Mouse (Mus musculus) ES-E14 (cell line): ENCODE results near the gene Itm2b. TPM values are rescaled to one million over a fixed set of nuclear protein-coding genes. Genes with fewer than 3 reads are reported as not detected.

Source experiments
- DNase-seq: peaks from one replicate; pipeline ENCODE4 v3.0.0-alpha.2; 2013; ENCODE audit warnings: low read depth, low spot score
- H3K27ac ChIP-seq: 2 replicates; pipeline ENCODE4 v1.5.1; 2012; ENCODE audit warnings: low read depth, mild to moderate bottlenecking, low read length, moderate library complexity, mixed read lengths; ENCODE audit not compliant: poor library complexity, insufficient read depth, severe bottlenecking
- H3K36me3 ChIP-seq: 2 replicates; pipeline ENCODE4 v1.6.1; 2012; ENCODE audit warnings: mild to moderate bottlenecking, low read length, moderate library complexity, mixed read lengths; ENCODE audit not compliant: control insufficient read depth, poor library complexity, insufficient read depth, severe bottlenecking
- H3K4me1 ChIP-seq, 2 experiments: fragments of 150-350 bp in 1 of 2; sonication (generic) in 1 of 2; 2 replicates each; pipeline ENCODE4 v1.6.1; 2012; ENCODE audit warnings: low read length in 2 of 2, mild to moderate bottlenecking in 1 of 2, mixed read lengths in 1 of 2; ENCODE audit not compliant: control insufficient read depth in 2 of 2, insufficient read depth in 2 of 2, poor library complexity in 1 of 2
- H3K4me3 ChIP-seq, 2 experiments: fragments of 150-350 bp in 1 of 2; sonication (generic) in 1 of 2; 2 replicates each; pipeline ENCODE4 v1.5.1; 2012; ENCODE audit warnings: low read length in 2 of 2, low read depth in 1 of 2, mild to moderate bottlenecking in 1 of 2, mixed read lengths in 1 of 2; ENCODE audit not compliant: insufficient read depth in 1 of 2, poor library complexity in 1 of 2, severe bottlenecking in 1 of 2
- H3K9ac ChIP-seq: 2 replicates; pipeline ENCODE4 v1.6.1; 2012; ENCODE audit warnings: low read depth, mild to moderate bottlenecking, low read length, mixed read lengths; ENCODE audit not compliant: poor library complexity, insufficient read depth, severe bottlenecking
- H3K9me3 ChIP-seq: fragments of 150-350 bp; sonication (generic); 2 replicates; pipeline ENCODE4 v1.6.1; 2012; ENCODE audit warnings: low read depth, mild to moderate bottlenecking, low read length; ENCODE audit not compliant: control insufficient read depth, insufficient read depth
- CHD2 ChIP-seq: IDR thresholded peaks from 2 replicates; pipeline ENCODE4 v1.6.1; 2014; ENCODE audit warnings: mild to moderate bottlenecking, low read depth, low read length, inconsistent platforms
- HCFC1 ChIP-seq: IDR thresholded peaks from 2 replicates; pipeline ENCODE4 v1.6.1; 2012; ENCODE audit warnings: low read length, inconsistent platforms, borderline replicate concordance; ENCODE audit not compliant: insufficient read depth
- MAFK ChIP-seq: IDR thresholded peaks from 2 replicates; pipeline ENCODE4 v1.6.1; 2014; ENCODE audit warnings: mild to moderate bottlenecking, low read depth, low read length, inconsistent platforms; ENCODE audit not compliant: insufficient read depth
- ZC3H11A ChIP-seq: IDR thresholded peaks from 2 replicates; pipeline ENCODE4 v1.6.1; 2012; ENCODE audit warnings: low read depth, mild to moderate bottlenecking, inconsistent platforms, low read length, borderline replicate concordance
- ZNF384 ChIP-seq: IDR thresholded peaks from 2 replicates; pipeline ENCODE4 v1.6.1; 2012; ENCODE audit warnings: low read depth, low read length, inconsistent platforms
- in situ Hi-C, 2 experiments: fragments of 600-800 bp; cut with MboI; formaldehyde crosslinking; loops; one replicate each; pipeline ENCODE4 v1.15.1; 2025; ENCODE audit warnings: low sequenced_read_pairs in 2 of 2, inconsistent platforms in 1 of 2; ENCODE audit not compliant: unreplicated experiment in 2 of 2
- total RNA-seq: library from RNA; depleted of rRNA; stranded (reverse); fragments of 300-350 nt; gene quantifications from 2 replicates; pipeline ENCODE4 v1.2.3, GENCODE M21; 2012

The Itm2b gene
- total RNA-seq, 1 experiment, result 97.7 TPM

GRCm38 (mm10) chr14:73329871-73330270 lies 55.2 kb downstream of the Itm2b start:
- TF ChIP-seq HCFC1, result no peak
- no peak for TF ChIP-seq ZC3H11A
- no peak for TF ChIP-seq CHD2
- no peak for TF ChIP-seq MAFK
- TF ChIP-seq ZNF384, result no peak
- Histone ChIP-seq H3K4me3 (no peak overlapping the region), H3K4me1 (0 out of 4 replicates have a peak, but pooled peaks cover 0 to 3% of the 10 kb centered on the region in 2 experiments), H3K36me3 (no peaks in the 10 kb centered on the region), H3K9me3 (no peaks in the 10 kb centered on the region), H3K9ac (no peak overlapping the region), H3K27ac (no peak overlapping the region)
- in situ Hi-C loops, result no loop called here
- DNase-seq, result no peak

- peak overlapping the region; percentile 80; the same call in 1 of the 2 replicates for H3K9ac ChIP-seq
- H3K27ac ChIP-seq, result no peak overlapping the region
- in situ Hi-C loops, result no loop called here
- no peaks in the 10 kb centered on the region for H3K9me3 ChIP-seq
- TF ChIP-seq ZNF384, result no peak
- no peak for TF ChIP-seq MAFK
- no peak for TF ChIP-seq CHD2
- no peak for TF ChIP-seq HCFC1
- no peak for TF ChIP-seq ZC3H11A
- peak overlapping the region; percentile 76 to 91 for H3K4me3 ChIP-seq
- H3K36me3 ChIP-seq, result no peaks in the 10 kb centered on the region
- no peak for DNase-seq
- H3K4me1 ChIP-seq, result peaks cover 0 to 9% of the 10 kb centered on the region in 2 experiments; a peak in 2 of 4 replicates
These were observed 58.6 kb downstream of the Itm2b start for GRCm38 (mm10) chr14:73326511-73326910.

GRCm38 (mm10) chr14:73325456-73326381 lies 59.4 kb downstream of the Itm2b start, which contains the start of gene Rb1:
Gene Rb1 (minus strand): TSS chr14:73325822.
- Histone ChIP-seq H3K4me1 (peaks cover 0 to 9% of the 10 kb centered on the region in 2 experiments; a peak in 2 of 4 replicates), H3K9ac (peak within 1 kb of the TSS; percentile 80), H3K4me3 (peak within 1 kb of the TSS; percentile 76 to 91), H3K9me3 (no peaks in the 10 kb centered on the region), H3K27ac (peak within 1 kb of the TSS; percentile 63; the same call in 1 of the 2 replicates), H3K36me3 (no peaks in the 10 kb centered on the region)
- TF ChIP-seq MAFK (no peak), ZC3H11A (no peak), CHD2 (no peak), ZNF384 (no peak), HCFC1 (no peak)
- DNase-seq, result peak; percentile 39
- in situ Hi-C loops, result no loop called here

GRCm38 (mm10) chr14:73324634-73325455 lies 60.2 kb downstream of the Itm2b start:
- H3K4me3 ChIP-seq, result peak overlapping the region; percentile 76 to 91
- TF ChIP-seq CHD2 (no peak), HCFC1 (0 out of 2 replicates have a peak, but pooled peaks have one; percentile 6)
- peak overlapping the region; percentile 80 for H3K9ac ChIP-seq
- H3K9me3 ChIP-seq, result no peaks in the 10 kb centered on the region
- no peaks in the 10 kb centered on the region for H3K36me3 ChIP-seq
- H3K4me1 ChIP-seq, result peaks cover 0 to 9% of the 10 kb centered on the region in 2 experiments; a peak in 2 of 4 replicates
- DNase-seq, result no peak
- in situ Hi-C loops, result no loop called here
- no peak overlapping the region; the same call in 1 of the 2 replicates for H3K27ac ChIP-seq
